Mouse (Mus musculus): ENCODE results near the gene Cpm. TPM values are rescaled to one million over a fixed set of nuclear protein-coding genes. Genes with fewer than 3 reads are reported as not detected.
A peak's percentile ranks its signal among the peaks of the same experiment; 100 is the strongest.
"Not testable (repeated sequence)": the region's sequence is repeated elsewhere in the genome, so short reads cannot be mapped to it uniquely, and the experiment has no call there.

Cpm gene
- 1 to 10 TPM; 7.6 to 8.4 (median 8.1) TPM for total RNA-seq (2022)

GRCm38 (mm10) chr10:117629169-117629971 lies at the start of gene Cpm:
TSS of gene Cpm (plus strand) at chr10:117629500.
- peak; percentile 10 to 15 for DNase-seq (ENCODE audit: low spot score in 2 of 2)

- no peak for DNase-seq (ENCODE audit: low spot score in 2 of 2)
Observed at GRCm38 (mm10) chr10:117579771-117580284, 49.5 kb upstream of the Cpm start.

GRCm38 (mm10) chr10:117580405-117580804 lies 48.9 kb upstream of the Cpm start:
- no peak for DNase-seq (ENCODE audit: low spot score in 2 of 2)

DNA sequence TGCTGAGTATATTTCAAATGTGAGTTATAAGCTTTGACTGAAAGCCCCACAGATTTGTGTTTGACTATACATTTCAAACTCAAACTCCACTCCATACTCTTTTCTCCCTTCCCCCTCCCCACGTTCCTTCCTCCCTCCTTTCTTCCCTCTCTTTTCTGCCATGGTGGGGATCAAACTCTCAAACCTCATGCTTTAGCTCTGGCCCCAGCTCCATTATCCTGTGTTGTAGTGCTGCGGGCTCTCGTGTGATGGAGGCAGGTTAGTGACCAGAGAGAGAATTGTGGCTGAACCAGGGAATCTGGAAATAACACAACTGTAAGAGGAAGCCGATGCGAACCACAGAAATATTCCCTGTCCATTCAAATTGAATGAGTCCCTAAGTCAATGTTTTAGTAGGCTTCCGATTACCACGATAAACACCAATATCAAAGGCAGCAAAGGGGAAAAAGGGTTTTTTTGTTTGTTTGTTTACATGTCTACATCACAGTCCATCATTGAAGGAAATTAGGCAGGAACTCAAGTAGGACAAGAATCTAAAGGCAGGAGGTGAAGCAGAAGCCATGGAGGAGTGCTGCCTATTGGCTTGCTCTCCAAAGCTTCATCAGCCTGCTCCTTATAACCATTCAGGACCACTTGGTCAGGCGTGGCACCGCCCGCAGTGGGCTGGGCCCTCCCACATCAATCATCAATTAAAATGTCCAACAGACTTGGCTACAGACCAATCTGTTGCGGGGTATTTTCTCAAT lies 48.1 kb upstream of the Cpm start:
- no peak for DNase-seq (ENCODE audit: low spot score in 2 of 2)

DNA sequence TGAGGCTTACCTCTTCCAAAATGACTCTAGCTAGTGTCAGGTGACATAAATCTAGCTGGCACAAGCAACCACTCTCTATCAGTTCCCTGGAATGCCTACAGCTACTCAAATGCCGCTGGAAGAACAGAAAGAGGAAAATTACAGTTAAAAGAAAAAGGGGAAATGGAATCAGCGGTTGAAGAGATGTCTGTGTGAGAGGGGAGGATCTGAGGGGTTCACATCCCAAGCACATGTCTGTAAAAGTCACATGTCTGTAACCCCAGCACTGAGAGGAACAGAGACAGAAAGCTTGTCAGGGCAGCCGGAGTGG lies 47.6 kb upstream of the Cpm start:
- DNase-seq (ENCODE audit: low spot score in 2 of 2): no peak

DNA sequence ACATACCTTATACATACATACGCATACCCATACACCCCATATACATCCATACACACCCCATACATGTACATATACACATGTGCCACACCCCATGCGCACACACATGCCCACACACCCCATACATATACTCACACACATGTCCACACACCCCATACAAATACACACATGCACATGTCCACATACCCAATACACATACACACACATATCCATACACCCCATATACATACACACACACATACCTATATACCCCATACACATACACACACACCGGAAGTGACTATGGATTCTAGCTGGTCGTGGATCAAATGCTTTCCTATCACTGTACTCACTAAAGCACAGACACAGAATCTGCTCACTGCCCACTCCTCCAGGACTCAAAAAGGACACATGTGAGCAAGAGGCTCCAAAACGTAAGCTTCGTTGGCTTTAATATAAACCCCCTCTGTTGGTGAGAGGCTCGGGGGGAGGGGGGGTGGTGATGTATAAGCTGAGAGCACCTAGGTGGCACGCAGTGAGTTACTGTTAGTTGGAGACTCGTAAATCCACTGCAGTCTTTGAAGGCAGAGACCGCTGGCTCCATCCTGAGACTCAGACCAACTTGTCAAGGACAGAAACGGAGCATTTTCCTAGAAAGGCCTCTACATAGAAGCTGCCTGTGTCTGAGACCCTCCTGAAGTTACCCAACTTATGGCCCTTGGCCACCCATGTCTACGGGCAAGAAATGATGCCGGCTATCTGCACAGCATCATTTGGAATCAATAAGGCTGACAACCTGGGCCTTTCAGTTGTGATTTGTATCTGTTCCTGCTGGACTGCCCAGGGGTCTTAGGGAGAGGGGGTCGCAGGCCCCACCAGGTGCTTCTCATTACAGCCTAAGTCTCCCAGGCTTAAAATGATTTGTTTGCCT lies 45.9 kb upstream of the Cpm start:
- DNase-seq (ENCODE audit: low spot score in 2 of 2): no peak

DNA sequence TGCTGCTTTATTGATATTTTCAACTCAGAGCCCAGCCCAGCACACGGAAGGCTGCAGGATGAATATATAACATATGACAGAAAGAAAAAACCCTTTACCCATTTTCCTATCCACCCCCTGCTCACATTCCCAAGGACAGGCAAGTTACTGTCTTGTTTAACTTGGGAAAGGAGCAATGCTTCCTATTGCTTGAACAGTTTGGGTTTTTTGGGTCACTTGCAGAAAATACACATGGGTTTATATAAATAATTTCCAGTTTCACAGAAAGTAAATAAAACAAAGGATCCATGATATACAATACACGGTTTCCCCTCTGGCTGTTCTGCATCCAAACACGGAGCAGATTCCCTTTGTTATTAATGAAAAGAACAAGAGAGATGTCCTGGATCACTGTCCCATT lies 45.2 kb upstream of the Cpm start:
- DNase-seq (ENCODE audit: low spot score in 2 of 2): no peak

DNA sequence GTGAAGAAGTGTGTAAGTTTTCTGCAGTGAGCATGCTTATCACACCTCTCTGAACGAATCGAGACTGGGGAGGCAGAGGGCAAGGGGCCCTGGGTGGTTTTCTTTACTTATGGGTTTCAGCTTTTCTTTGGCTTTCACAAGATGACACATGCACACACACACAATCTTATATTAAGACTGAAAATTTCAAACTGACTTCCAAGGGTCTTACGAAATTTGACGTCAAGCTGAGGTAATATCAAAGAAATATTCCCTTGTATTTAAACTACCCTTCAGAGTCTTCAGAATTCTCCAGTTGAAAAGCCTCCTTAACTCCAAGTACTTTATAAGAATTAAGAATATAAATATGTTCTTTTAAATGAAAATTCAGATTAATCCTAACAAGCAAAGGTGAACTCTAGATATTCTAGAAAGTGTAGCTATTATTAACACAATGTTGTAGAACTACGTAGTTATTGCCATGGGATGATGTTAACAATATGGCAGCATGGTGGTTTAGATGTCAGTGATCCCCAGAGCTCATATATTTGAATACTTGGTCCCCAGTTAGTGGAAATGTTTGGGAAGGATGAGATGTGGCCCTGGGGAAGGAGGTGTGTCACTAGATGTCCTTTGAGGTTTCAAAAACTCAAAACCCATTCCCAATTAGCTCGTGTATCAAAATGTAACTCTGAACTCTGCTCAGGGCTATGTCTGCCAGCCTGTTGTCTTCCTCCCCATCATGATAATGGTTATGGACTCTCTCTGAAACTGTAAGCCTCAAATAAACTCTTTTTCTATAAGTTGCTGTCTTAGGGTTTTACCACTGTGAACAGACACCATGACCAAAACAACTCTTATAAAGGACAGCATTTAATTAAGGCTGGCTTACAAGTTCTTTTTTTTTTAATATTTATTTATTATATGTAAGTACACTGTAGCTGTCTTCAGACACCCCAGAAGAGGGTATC lies 44.5 kb upstream of the Cpm start:
- DNase-seq (ENCODE audit: low spot score in 2 of 2): no peak

DNA sequence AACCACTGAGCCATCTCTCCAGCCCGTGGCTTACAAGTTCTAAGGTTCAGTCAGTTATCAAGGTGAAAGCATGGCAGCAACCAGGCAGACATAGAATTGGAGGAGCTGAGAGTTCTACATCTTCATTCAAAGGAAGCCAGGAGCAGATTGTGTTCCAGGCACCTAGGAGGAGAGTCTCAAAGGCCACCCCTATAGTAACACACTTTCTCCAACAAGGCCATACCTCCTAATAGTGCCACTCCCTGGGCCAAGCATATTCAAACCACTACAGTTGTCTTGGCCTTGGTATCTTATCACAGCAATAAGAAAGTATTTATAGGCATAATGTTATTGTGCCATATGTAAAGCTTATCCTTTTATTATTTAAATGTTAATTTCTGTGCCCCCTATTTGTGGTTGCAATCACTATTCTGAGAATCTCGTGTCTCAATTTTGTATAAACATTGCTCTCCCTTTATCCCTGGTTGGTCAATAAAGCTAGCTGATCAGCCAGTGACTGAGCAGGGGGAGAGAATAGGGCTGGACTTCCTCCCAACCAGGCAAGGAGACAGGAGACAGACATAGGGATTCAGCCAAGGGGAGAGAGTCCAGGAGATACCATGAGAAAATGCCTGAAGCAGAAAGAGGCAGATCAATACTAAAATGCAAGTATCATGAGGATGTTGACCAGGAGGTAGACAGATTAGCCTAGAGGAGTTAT lies 43.5 kb upstream of the Cpm start:
- DNase-seq (ENCODE audit: low spot score in 2 of 2): no peak

GRCm38 (mm10) chr10:117586859-117587258 lies 42.4 kb upstream of the Cpm start:
- DNase-seq (ENCODE audit: low spot score in 2 of 2): no peak

DNA sequence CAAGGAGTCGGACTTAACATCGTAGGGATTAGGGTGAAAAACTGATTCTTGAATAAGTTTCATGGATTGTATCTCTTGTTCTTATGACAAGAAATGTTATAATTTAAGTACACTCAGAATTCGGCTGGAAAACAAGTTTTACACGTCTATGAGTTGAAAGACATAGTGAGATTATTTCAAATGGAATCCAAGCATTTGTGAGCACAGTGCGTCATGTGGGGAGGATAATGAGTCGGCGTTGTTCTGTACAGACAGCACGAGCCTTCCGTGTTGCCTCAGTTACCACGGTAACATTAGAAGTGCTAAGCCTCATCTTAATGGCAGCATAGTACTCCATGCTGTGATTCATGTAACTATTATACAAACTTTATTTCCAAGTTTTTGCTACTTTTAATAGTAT lies 42.0 kb upstream of the Cpm start:
- DNase-seq (ENCODE audit: low spot score in 2 of 2): no peak

DNA sequence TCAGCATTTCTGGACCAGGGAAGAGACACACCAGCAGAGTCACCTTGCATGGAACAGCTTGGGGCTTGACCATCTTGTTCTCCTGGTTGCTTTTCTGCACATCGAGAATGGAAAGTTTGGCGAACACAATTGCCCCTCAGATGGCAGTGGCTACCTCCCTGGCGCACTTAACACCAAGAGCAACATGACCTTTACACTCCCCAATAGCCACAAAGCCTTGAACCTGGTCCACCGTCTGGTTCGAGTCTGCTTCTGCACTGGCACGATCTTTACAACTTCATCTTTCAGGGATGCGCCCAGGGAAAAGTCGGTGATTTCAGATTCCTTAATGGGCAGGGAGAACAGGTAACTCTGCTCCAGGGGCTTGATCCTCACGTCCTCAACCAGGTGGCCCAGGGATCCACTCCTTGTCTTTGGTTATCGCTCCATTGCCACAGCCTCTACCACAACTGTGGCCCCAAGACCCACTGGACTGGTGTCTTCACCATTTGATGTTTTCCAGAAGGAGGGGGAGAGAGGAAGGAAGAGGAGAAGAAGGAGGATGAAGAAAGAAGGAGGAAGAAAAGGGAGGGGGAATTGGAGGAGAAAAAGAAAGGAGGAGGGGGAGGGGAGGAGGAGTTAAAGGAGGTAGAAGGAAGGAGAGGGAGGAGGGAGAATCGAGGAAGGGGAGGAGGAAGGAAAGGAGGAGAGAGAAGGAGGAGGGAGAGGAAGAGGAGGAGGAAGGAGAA lies 40.7 kb upstream of the Cpm start:
- not testable (repeated sequence) for DNase-seq (ENCODE audit: low spot score in 2 of 2)

DNA sequence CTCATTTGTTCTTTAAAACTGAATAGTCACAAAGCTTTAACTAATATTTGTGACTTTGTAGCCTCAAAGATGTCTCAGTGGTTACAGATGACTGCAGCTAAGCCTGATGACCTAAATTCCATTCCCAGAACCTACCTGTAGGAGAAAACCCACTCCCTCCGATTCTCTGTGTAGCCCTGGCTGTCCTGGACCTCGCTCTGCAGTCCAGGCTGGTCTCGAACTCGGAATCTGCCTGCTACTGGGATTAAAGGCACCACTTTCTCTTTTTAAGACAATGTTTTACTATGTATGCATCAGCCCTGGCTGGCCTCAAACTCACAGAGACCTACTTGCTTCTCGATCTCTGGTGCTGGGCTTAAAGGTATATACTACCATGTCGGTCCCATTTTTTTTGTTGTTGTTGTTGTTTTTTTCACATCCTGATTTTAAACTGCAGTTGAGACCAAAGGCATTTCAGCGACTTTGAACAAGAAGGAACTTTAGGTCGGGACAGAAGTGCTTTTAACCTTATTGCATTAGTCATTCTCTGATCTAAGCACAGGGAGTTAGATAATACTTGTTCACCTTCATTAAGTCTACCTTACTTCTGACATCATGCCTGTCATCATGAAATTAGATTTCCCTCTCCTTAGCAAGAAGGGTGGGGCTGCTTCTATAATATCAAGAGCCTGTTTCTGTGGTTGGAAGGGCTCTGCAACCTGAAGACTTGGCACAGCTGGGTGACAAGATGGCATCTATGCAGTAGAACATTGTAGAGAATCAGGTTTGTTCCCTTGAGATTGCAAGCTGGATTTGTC lies 40.0 kb upstream of the Cpm start:
- no peak for DNase-seq (ENCODE audit: low spot score in 2 of 2)

DNA sequence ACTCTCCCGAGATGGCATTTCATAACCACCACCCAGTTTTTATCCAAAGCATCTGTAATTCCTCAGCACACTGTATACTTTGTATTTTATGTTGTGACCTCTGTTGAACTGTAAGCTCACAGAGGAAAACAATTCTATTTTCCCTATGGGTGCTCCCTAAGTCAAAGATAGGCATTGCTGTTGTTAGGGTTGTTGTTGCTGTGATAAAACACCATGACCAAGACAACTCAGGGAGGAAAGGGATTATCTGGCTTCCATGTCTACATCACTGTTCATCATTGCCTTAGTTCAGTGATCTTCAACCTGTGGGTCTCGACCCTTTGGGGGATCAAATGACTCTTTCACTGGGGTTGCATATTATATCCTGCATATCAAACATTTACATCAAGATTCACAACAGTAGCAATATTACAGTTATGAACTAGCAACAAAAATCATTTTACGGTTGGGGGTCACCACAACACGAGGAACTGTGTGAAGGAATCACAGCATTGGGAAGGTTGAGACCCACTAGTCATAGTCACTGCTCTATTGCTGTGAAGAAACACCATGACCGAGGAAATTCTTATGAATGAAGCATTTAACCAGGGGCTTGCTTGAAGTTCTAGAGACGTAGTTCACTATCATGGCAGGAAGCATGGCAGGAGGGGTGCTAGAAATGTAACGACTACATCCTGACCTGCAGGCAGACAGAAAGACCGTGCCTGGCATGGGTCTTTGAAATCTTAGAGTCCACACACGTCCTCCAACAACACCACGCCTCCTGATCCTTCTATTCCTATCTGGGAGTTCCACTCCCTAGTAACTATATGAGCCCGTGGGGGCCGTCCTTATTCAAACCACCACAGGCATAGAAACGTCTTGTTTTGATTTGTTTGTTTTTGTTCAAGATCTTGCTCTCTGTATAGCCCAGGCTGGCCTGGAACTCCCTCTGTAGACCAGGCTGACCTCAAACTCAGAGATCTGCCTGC lies 38.7 kb upstream of the Cpm start:
- DNase-seq (ENCODE audit: low spot score in 2 of 2): no peak

- DNase-seq (ENCODE audit: low spot score in 2 of 2): no peak
Observed at GRCm38 (mm10) chr10:117591766-117592165, 37.5 kb upstream of the Cpm start.

DNA sequence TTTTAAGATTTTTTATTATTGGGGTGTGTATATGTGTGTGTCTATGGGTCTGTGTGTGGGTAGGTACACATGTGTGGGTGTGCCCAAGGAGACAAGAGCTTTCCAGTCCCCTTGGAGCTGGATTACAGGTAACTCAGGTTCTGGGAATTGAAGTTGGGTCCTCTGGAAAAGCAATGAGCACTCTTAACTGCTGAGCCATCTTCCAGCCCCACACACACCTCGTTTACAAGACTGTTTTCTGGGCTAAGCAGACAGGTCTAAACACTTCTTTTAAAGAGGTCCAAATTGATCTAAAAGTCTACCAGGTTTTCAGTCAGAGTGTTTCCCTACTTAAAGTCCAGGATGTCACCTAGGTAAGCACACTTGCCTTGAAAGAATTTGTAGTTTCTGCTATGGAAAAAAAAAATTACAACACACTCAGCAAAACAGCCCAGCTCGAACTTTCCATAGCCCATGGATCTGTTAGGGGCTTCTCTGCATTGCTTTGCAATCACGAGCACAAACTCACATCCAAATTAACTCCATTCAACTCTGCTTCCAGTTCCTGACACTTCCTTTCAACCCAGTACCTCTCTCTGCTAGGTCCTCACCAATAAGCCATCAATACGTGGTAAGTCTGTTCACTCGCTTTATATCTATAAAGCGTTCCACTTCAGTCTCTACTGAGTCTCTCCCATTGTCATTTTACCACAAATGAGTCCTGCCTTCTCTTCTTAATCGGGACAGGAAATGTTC lies 36.8 kb upstream of the Cpm start:
- no peak for DNase-seq (ENCODE audit: low spot score in 2 of 2)
